Comparison of ENCODE assay signal across 8 mouse cellular contexts in the genomic region with DNA sequence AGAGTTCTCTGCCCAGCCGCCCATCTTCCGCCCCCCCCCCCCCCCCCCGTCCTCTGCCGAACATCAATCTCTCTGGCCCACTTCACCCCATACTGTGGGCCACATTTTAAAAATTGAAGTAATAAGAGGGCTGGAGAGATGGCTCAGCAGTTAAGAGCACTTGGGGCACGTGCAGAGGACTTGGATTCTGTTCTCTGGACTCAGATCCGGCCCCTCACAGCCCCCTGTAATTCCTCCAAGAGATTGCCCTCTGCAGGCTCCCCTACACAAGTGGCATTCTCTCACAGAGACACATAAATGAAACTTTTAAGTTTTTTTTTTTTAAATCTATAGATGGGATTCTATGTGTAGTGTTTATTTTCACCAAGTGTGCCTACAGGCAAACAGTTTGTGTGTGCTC. TPM values are rescaled to one million over a fixed set of nuclear protein-coding genes. Genes with fewer than 3 reads are reported as not detected.
DNase-seq lines count a peak whose midpoint lies in the region; ATAC-seq and TF ChIP-seq lines count a peak whose summit lies in the region.

No protein-coding gene starts in this region.

- no peak for ATAC-seq in forebrain, postnatal 0 days
- no peak for ATAC-seq in liver, postnatal 0 days
- ATAC-seq in CD4-positive, CD25-positive, alpha-beta regulatory T cell, adult 4 months: no peak

- peak overlapping the region; percentile 47; the same call in 1 of the 2 replicates for H3K4me3 ChIP-seq in heart, embryonic 10.5 days
- no peak overlapping the region for H3K4me3 ChIP-seq in ES-Bruce4 (ENCODE audit: low read depth, low read length)
- peak overlapping the region; percentile 27 for H3K4me3 ChIP-seq in forebrain, postnatal 0 days (ENCODE audit: low read depth, low read length)
- H3K4me3 ChIP-seq in liver, postnatal 0 days (ENCODE audit: low read depth, low read length): no peak overlapping the region

- no peaks in the 10 kb centered on the region for H3K27me3 ChIP-seq in heart, embryonic 10.5 days (ENCODE audit: insufficient read depth, poor library complexity, severe bottlenecking)
- H3K27me3 ChIP-seq in ES-Bruce4 (ENCODE audit: control insufficient read depth, insufficient read depth, low read length, poor library complexity, severe bottlenecking): no peaks in the 10 kb centered on the region
- H3K27me3 ChIP-seq in forebrain, postnatal 0 days (ENCODE audit: insufficient read depth, low read length): no peaks in the 10 kb centered on the region
- H3K27me3 ChIP-seq in liver, postnatal 0 days (ENCODE audit: insufficient read depth, low read length): no peaks in the 10 kb centered on the region

- peaks cover 9% of the 10 kb centered on the region; the same call in 1 of the 2 replicates for H3K36me3 ChIP-seq in heart, embryonic 10.5 days
- H3K36me3 ChIP-seq in ES-Bruce4 (ENCODE audit: control insufficient read depth, insufficient read depth, low read length, poor library complexity, severe bottlenecking): no peaks in the 10 kb centered on the region
- no peaks in the 10 kb centered on the region for H3K36me3 ChIP-seq in forebrain, postnatal 0 days (ENCODE audit: insufficient read depth)
- 0 out of 2 replicates have a peak, but pooled peaks cover 1% of the 10 kb centered on the region for H3K36me3 ChIP-seq in liver, postnatal 0 days (replicated peaks; ENCODE audit: insufficient read depth, low read length)

- H3K9me3 ChIP-seq in heart, embryonic 10.5 days: no peaks in the 10 kb centered on the region
- no peaks in the 10 kb centered on the region for H3K9me3 ChIP-seq in ES-Bruce4 (replicated peaks; ENCODE audit: control insufficient read depth, insufficient read depth, low read length, poor library complexity, severe bottlenecking)
- H3K9me3 ChIP-seq in forebrain, postnatal 0 days (ENCODE audit: low read length): no peaks in the 10 kb centered on the region
- H3K9me3 ChIP-seq in liver, postnatal 0 days (ENCODE audit: low read length): no peaks in the 10 kb centered on the region

- no peak for DNase-seq in heart, embryonic 10.5 days (ENCODE audit: low spot score)
- DNase-seq in heart, adult 9 months (ENCODE audit: low spot score in 2 of 2): no peak
- DNase-seq in forebrain, postnatal 0 days: no peak
- no peak for DNase-seq in liver, postnatal 0 days
- no peak for DNase-seq in spleen, adult 18-20 months
- DNase-seq in cerebellum, adult 11 months: no peak

- peak overlapping the region; percentile 85 for H3K27ac ChIP-seq in heart, embryonic 10.5 days
- H3K27ac ChIP-seq in ES-Bruce4 (ENCODE audit: insufficient read depth, low read length): no peak overlapping the region
- H3K27ac ChIP-seq in forebrain, postnatal 0 days (ENCODE audit: low read depth, low read length): peak overlapping the region; percentile 79
- no peak overlapping the region for H3K27ac ChIP-seq in liver, postnatal 0 days (ENCODE audit: low read depth)

- H3K9ac ChIP-seq in ES-Bruce4 (ENCODE audit: low read depth, poor library complexity, severe bottlenecking): peak overlapping the region; percentile 41
- peak overlapping the region; percentile 57 for H3K9ac ChIP-seq in forebrain, postnatal 0 days
- H3K9ac ChIP-seq in liver, postnatal 0 days (replicated peaks): no peak overlapping the region; the same call in 1 of the 2 replicates

- TF ChIP-seq POLR2A in ES-Bruce4 (IDR thresholded peaks at IDR 0.05; ENCODE audit: insufficient read depth, low read length): no peak

- no peak for TF ChIP-seq CTCF in ES-Bruce4 (IDR thresholded peaks at IDR 0.05; ENCODE audit: low read depth, low read length)
- TF ChIP-seq CTCF in forebrain, postnatal 0 days (IDR thresholded peaks at IDR 0.05; ENCODE audit: low read depth): no peak
- no peak for TF ChIP-seq CTCF in liver, postnatal 0 days (IDR thresholded peaks at IDR 0.05; ENCODE audit: low read depth)

- H3K4me2 ChIP-seq in forebrain, postnatal 0 days (ENCODE audit: low read depth): peak overlapping the region; percentile 58
- peak overlapping the region; percentile 65 for H3K4me2 ChIP-seq in liver, postnatal 0 days (ENCODE audit: low read depth, low read length)

- 46% methylated on average over 6 of the region's 6 CpGs for WGBS in heart, embryonic 10.5 days
- WGBS in forebrain, postnatal 0 days: 14% methylated on average over 5 of the region's 6 CpGs
- 43% methylated on average over 6 of the region's 6 CpGs for WGBS in liver, postnatal 0 days (ENCODE audit: insufficient replicate concordance)

- TF ChIP-seq EP300 in ES-Bruce4 (IDR thresholded peaks at IDR 0.05; ENCODE audit: insufficient read depth, low read depth, low read length): no peak
- TF ChIP-seq EP300 in liver, postnatal 0 days (IDR thresholded peaks at IDR 0.05; ENCODE audit: low read depth): no peak

- H3K4me1 ChIP-seq in heart, embryonic 10.5 days: peaks cover 100% of the 10 kb centered on the region
- H3K4me1 ChIP-seq in ES-Bruce4 (ENCODE audit: control insufficient read depth, insufficient read depth, low read length): peaks cover 16% of the 10 kb centered on the region
- peaks cover 36% of the 10 kb centered on the region for H3K4me1 ChIP-seq in forebrain, postnatal 0 days (ENCODE audit: insufficient read depth)
- peaks cover 85% of the 10 kb centered on the region for H3K4me1 ChIP-seq in liver, postnatal 0 days (ENCODE audit: insufficient read depth)

RNA-seq across cellular contexts. Expression of gene Anp32a, which starts 23.1 kb away (rescaled TPM):
- polyA plus RNA-seq in heart, embryonic 10.5 days (2016; fragmentation: Nextera tagmentation; extraction: Ambion mirVana): 160 and 178 TPM in 2 replicates
- 779 and 784 TPM in 2 replicates for polyA plus RNA-seq in ES-Bruce4 (2011; ENCODE audit: insufficient read depth, insufficient read length, low read depth, missing spikeins)
- 130 and 140 TPM in 2 replicates for total RNA-seq in forebrain, postnatal 0 days (2014; rRNA removed)
- 96.1 and 110 TPM in 2 replicates for polyA plus RNA-seq in forebrain, postnatal 0 days (2015; fragmentation: Nextera tagmentation; extraction: Ambion mirVana)
- polyA plus RNA-seq in liver, postnatal 0 days (2015; fragmentation: Nextera tagmentation; extraction: Ambion mirVana): 54.5 and 60.4 TPM in 2 replicates
- 100 to 1,000 TPM; 111 to 235 TPM for polyA plus RNA-seq in CD4-positive, CD25-positive, alpha-beta regulatory T cell, adult 4 months (2017; shearing (Covaris generic))

Comparison
In these comparisons a context has a peak if more than half of its experiments do, and no peak if none do; other contexts are left out.
1. H3K27ac ChIP-seq: peak in heart, embryonic 10.5 days (single experiment) and forebrain, postnatal 0 days (single experiment); none in ES-Bruce4 (single experiment) and liver, postnatal 0 days (single experiment).
2. H3K4me3 ChIP-seq: peak in heart, embryonic 10.5 days (single experiment) and forebrain, postnatal 0 days (single experiment); none in ES-Bruce4 (single experiment) and liver, postnatal 0 days (single experiment).